Mouse (Mus musculus) liver, postnatal 0 days (tissue): ENCODE results near the gene Trmt10c. TPM values are rescaled to one million over a fixed set of nuclear protein-coding genes. Genes with fewer than 3 reads are reported as not detected.

ENCODE experiments used
- ATAC-seq: fragments of 200-750 bp; cut with Nextera tagmentation; 2 replicates; pipeline ENCODE4 v1.8.0; 2017; ENCODE audit warnings: mild to moderate bottlenecking, moderate library complexity
- DNase-seq: peaks from one replicate; pipeline ENCODE4 v3.0.0-alpha.2; 2016
- H3K27ac ChIP-seq: fragments of 300-500 bp; sonication (generic); 2 replicates; pipeline ENCODE4 v1.5.1; 2014; ENCODE audit warnings: antibody characterized with exemption, moderate library complexity, mild to moderate bottlenecking, low read depth
- H3K27me3 ChIP-seq: fragments of 300-500 bp; sonication (generic); 2 replicates; pipeline ENCODE4 v1.6.1; 2014; ENCODE audit warnings: low read length, control low read depth, mixed read lengths; ENCODE audit not compliant: insufficient read depth
- H3K36me3 ChIP-seq: fragments of 300-500 bp; sonication (generic); replicated peaks from 2 replicates; pipeline ENCODE4 v1.6.1; 2014; ENCODE audit warnings: mild to moderate bottlenecking, control low read depth, low read length, moderate library complexity, mixed read lengths; ENCODE audit not compliant: insufficient read depth
- H3K4me1 ChIP-seq: fragments of 300-500 bp; sonication (generic); 2 replicates; pipeline ENCODE4 v1.6.1; 2014; ENCODE audit warnings: antibody characterized with exemption, mild to moderate bottlenecking, control low read depth; ENCODE audit not compliant: insufficient read depth
- H3K4me2 ChIP-seq: fragments of 300-500 bp; sonication (generic); 2 replicates; pipeline ENCODE4 v1.6.1; 2014; ENCODE audit warnings: low read depth, mild to moderate bottlenecking, low read length, moderate library complexity, mixed read lengths
- H3K4me3 ChIP-seq: fragments of 300-500 bp; sonication (generic); 2 replicates; pipeline ENCODE4 v1.5.1; 2014; ENCODE audit warnings: low read depth, low read length
- H3K9ac ChIP-seq: fragments of 300-500 bp; sonication (generic); replicated peaks from 2 replicates; pipeline ENCODE4 v1.6.1; 2014; ENCODE audit warnings: mild to moderate bottlenecking, moderate library complexity
- H3K9me3 ChIP-seq: fragments of 300-500 bp; sonication (generic); 2 replicates; pipeline ENCODE4 v1.6.1; 2016; ENCODE audit warnings: mild to moderate bottlenecking, control low read depth, low read length, mixed read lengths
- CTCF ChIP-seq: sonication (generic); IDR thresholded peaks from 2 replicates; pipeline ENCODE4 v1.5.1; 2016; ENCODE audit warnings: antibody characterized with exemption, low read depth
- EP300 ChIP-seq: IDR thresholded peaks from 2 replicates; pipeline ENCODE4 v1.6.1; 2016; ENCODE audit warnings: antibody characterized with exemption, low read depth, mild to moderate bottlenecking
- WGBS: fragments of 180-500 bp; shearing (Covaris S2); extraction: QIAGEN DNeasy Blood & Tissue Kit; methylation state at CpG from one replicate; pipeline ENCODE4 v1.1.7; 2014; ENCODE audit not compliant: insufficient replicate concordance; 5-methylcytosine and 5-hydroxymethylcytosine counted together
- polyA plus RNA-seq: library from polyadenylated mRNA; unstranded; fragments of >200 nt; fragmentation: Nextera tagmentation; extraction: Ambion mirVana; gene quantifications from 2 replicates; pipeline ENCODE4 v1.2.1, GENCODE M21; 2015

The Trmt10c gene
- polyA plus RNA-seq, 1 experiment from 2014 or later = 15.2 TPM

DNA sequence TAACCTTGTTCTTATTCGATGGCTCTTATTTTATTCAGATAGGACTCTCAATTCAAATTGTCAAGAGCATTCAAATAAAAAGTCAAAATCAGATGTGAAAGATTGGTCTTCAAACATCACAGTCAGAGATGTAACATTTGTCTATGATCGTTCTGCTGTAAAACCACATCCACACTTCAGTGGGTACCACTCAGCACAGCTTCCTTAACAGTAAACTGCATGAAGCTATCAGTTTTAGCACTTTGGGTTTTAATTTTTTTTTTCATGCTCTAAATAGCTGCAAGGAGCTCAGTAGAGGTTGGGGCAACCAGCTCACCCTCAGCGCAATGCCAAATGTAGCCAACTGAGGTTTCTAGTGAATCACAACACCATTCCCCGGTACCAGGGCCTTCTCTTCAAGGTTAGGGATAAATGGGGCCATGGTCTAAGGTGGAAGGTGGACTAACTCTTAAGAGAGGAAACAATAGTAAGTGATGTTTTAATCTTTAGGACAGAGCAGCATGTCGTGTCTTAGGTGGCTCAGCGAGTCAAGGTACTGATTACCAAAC, 31.0 kb upstream of the Trmt10c start:
- Histone ChIP-seq H3K27ac (no peak overlapping the region), H3K4me1 (peaks cover 14% of the 10 kb centered on the region), H3K36me3 (no peaks in the 10 kb centered on the region), H3K4me3 (no peak overlapping the region), H3K4me2 (no peak overlapping the region), H3K27me3 (no peaks in the 10 kb centered on the region), H3K9ac (no peak overlapping the region), H3K9me3 (no peaks in the 10 kb centered on the region)
- WGBS = 81% methylated on average over 6 of the region's 6 CpGs
- TF ChIP-seq EP300 (no peak), CTCF (no peak)
- DNase-seq (no peak), ATAC-seq (no peak)

DNA sequence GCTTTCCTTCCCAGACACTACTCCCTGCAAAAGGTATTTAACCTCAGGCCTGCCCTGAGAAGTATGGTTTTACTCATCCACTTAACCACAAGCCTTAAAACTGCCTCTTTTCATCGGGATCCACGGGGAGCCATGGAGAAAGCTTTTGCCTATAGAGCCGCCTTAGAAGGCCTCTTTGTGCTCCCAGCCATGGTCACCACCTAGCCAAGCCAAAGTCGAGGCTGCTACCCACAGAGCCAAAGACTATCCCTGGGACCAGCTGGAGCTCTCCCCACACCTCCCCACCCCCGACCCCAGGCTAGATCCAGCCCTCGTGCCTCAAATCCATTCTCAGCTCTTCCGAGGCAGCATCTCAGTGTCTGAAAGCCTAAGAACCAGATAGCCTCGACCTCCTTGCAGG, 28.5 kb upstream of the Trmt10c start:
- H3K4me3 ChIP-seq = no peak overlapping the region

GRCm38 (mm10) chr16:56064334-56064990, 26.8 kb upstream of the Trmt10c start:
- peak; percentile 87 for TF ChIP-seq CTCF
- no peak for TF ChIP-seq EP300
- WGBS = 3% methylated on average over 20 of the region's 20 CpGs
- no peaks in the 10 kb centered on the region for H3K9me3 ChIP-seq
- H3K27ac ChIP-seq = peak overlapping the region; percentile 41; the same call in 1 of the 2 replicates
- peak overlapping the region; percentile 78 for H3K4me2 ChIP-seq
- H3K4me3 ChIP-seq = peak overlapping the region; percentile 59
- no peaks in the 10 kb centered on the region for H3K4me1 ChIP-seq
- H3K27me3 ChIP-seq = no peaks in the 10 kb centered on the region
- peak; percentile 91 for ATAC-seq
- no peaks in the 10 kb centered on the region for H3K36me3 ChIP-seq
- H3K9ac ChIP-seq = peak overlapping the region; percentile 62
- peak; percentile 81 for DNase-seq

More for the DNA sequence above, 28.5 kb upstream of the Trmt10c start:
- Histone ChIP-seq H3K4me1 (peaks cover 6% of the 10 kb centered on the region), H3K9me3 (no peaks in the 10 kb centered on the region), H3K27me3 (no peaks in the 10 kb centered on the region), H3K9ac (no peak overlapping the region), H3K27ac (no peak overlapping the region), H3K36me3 (no peaks in the 10 kb centered on the region), H3K4me2 (no peak overlapping the region)
- no peak for ATAC-seq
- DNase-seq = no peak
- TF ChIP-seq CTCF (no peak), EP300 (no peak)
- 59% methylated on average over 8 of the region's 8 CpGs for WGBS

DNA sequence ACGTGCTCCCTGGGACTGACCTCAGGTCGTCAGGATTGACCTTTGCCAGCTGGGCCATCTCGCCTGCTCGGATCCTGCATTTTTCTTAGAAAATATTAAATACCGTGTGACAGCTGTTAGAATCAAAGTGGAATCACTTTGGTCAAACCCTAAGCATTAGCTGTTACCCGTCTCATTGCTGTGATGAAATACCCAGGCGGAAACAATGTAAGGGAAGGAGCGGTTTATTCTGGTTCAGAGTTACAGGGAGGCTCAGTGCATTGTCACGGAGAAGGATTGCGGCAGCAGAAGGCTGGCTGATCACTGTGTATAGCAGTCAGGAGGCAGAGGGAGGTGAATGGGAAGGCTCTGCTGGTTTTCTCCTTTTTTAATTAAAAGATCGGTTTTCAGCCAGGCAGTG, 25.4 kb upstream of the Trmt10c start:
- ATAC-seq = no peak
- WGBS = 68% methylated on average over 11 of the region's 11 CpGs

GRCm38 (mm10) chr16:56061995-56062594, 24.5 kb upstream of the Trmt10c start:
- Histone ChIP-seq H3K9me3 (no peaks in the 10 kb centered on the region), H3K9ac (no peak overlapping the region), H3K4me3 (no peak overlapping the region), H3K4me1 (no peaks in the 10 kb centered on the region), H3K27me3 (no peaks in the 10 kb centered on the region), H3K27ac (no peak overlapping the region), H3K4me2 (no peak overlapping the region), H3K36me3 (no peaks in the 10 kb centered on the region)
- TF ChIP-seq CTCF (no peak), EP300 (no peak)
- 43% methylated on average over 7 of the region's 7 CpGs for WGBS
- ATAC-seq (no peak; the same call in 1 of the 2 replicates), DNase-seq (no peak)

More for the DNA sequence above, 25.4 kb upstream of the Trmt10c start:
- Histone ChIP-seq H3K36me3 (no peaks in the 10 kb centered on the region), H3K4me2 (no peak overlapping the region), H3K27me3 (no peaks in the 10 kb centered on the region), H3K9me3 (no peaks in the 10 kb centered on the region), H3K27ac (no peak overlapping the region), H3K4me1 (no peaks in the 10 kb centered on the region), H3K4me3 (no peak overlapping the region), H3K9ac (no peak overlapping the region)
- DNase-seq = no peak
- TF ChIP-seq EP300 (no peak), CTCF (no peak)

DNA sequence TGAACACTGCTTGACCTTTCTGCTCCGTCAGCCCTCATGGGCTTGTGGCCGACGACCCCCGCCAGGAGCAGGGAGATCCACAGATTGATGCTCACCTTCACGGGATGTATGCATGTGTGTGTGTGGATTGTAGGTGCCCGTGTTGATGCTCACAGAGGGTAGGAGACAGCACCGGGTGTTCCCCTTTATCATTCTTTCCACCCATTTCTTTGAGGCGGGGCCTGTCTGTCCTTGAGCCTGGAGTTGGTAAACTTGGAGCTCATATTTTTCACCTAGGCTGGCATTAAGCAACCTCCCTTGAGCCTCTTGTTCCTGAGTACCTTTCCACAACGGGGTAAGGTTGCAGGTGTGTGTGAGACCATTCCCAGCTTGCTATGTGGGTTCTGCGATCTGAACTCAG, 20.5 kb upstream of the Trmt10c start:
- Histone ChIP-seq H3K9ac (no peak overlapping the region), H3K27me3 (no peaks in the 10 kb centered on the region), H3K4me1 (no peaks in the 10 kb centered on the region), H3K9me3 (no peaks in the 10 kb centered on the region), H3K4me3 (no peak overlapping the region), H3K4me2 (no peak overlapping the region), H3K27ac (no peak overlapping the region), H3K36me3 (no peaks in the 10 kb centered on the region)
- DNase-seq (no peak), ATAC-seq (no peak)
- WGBS = 78% methylated on average over 10 of the region's 10 CpGs
- TF ChIP-seq CTCF = no peak
- TF ChIP-seq EP300 = no peak
